Mouse (Mus musculus) telencephalon, adult 2 months (tissue): ENCODE data around the gene Il31ra.
A peak's percentile ranks its signal among the peaks of the same experiment; 100 is the strongest.

ENCODE experiments used
- DNase-seq: peaks from one replicate; pipeline ENCODE4 v3.0.0-alpha.2; 2011; ENCODE audit warnings: low read depth, low spot score

The Il31ra gene

GRCm38 (mm10) chr13:112560554-112561138 is 33.5 kb downstream of the Il31ra start:
- peak; percentile 38 for DNase-seq

GRCm38 (mm10) chr13:112556501-112556900 is 37.7 kb downstream of the Il31ra start:
- DNase-seq: no peak

GRCm38 (mm10) chr13:112553304-112553703 is 40.9 kb downstream of the Il31ra start:
- no peak for DNase-seq

GRCm38 (mm10) chr13:112551641-112552548 is 42.3 kb downstream of the Il31ra start:
- no peak for DNase-seq

GRCm38 (mm10) chr13:112541223-112541975 is 52.8 kb downstream of the Il31ra start:
- no peak for DNase-seq

- DNase-seq: no peak
These were observed 53.5 kb downstream of the Il31ra start for GRCm38 (mm10) chr13:112540616-112541015.

GRCm38 (mm10) chr13:112537065-112537464 is 57.1 kb downstream of the Il31ra start:
- DNase-seq: no peak

GRCm38 (mm10) chr13:112536611-112537010 is 57.5 kb downstream of the Il31ra start:
- no peak for DNase-seq

- no peak for DNase-seq
These were observed 60.6 kb downstream of the Il31ra start for GRCm38 (mm10) chr13:112533556-112533955.

GRCm38 (mm10) chr13:112532235-112532634 is 61.9 kb downstream of the Il31ra start:
- no peak for DNase-seq

- DNase-seq: no peak
These were observed 64.3 kb downstream of the Il31ra start for GRCm38 (mm10) chr13:112529893-112530292.

GRCm38 (mm10) chr13:112527186-112527585 is 67.0 kb downstream of the Il31ra start:
- no peak for DNase-seq

GRCm38 (mm10) chr13:112523346-112523970 is 70.7 kb downstream of the Il31ra start:
- no peak for DNase-seq

GRCm38 (mm10) chr13:112522896-112523295 is 71.3 kb downstream of the Il31ra start:
- no peak for DNase-seq

- DNase-seq: no peak
These were observed 71.9 kb downstream of the Il31ra start for GRCm38 (mm10) chr13:112522261-112522660.

GRCm38 (mm10) chr13:112514546-112514945 is 79.6 kb downstream of the Il31ra start:
- DNase-seq: no peak

GRCm38 (mm10) chr13:112512824-112513223 is 81.3 kb downstream of the Il31ra start:
- no peak for DNase-seq

- DNase-seq: no peak
These were observed 82.3 kb downstream of the Il31ra start for GRCm38 (mm10) chr13:112511810-112512209.

- DNase-seq: no peak
These were observed 82.9 kb downstream of the Il31ra start for GRCm38 (mm10) chr13:112511261-112511660.

GRCm38 (mm10) chr13:112510437-112511212 is 83.5 kb downstream of the Il31ra start:
- no peak for DNase-seq

- DNase-seq: peak; percentile 51
These were observed 84.7 kb downstream of the Il31ra start for GRCm38 (mm10) chr13:112509465-112509864.
